Mouse (Mus musculus) heart, postnatal 0 days (tissue): ENCODE measurements around the gene Ddx24.
"Not testable (repeated sequence)": the region's sequence is repeated elsewhere in the genome, so short reads cannot be mapped to it uniquely, and the experiment has no call there.

Experiments used
- CTCF ChIP-seq: IDR thresholded peaks from 2 replicates; pipeline ENCODE4 v1.5.1; 2016; ENCODE audit warnings: antibody characterized with exemption, control low read depth, low read depth
- EP300 ChIP-seq: IDR thresholded peaks from 2 replicates; pipeline ENCODE4 v1.6.1; 2016; ENCODE audit warnings: antibody characterized with exemption, low read depth

GRCm38 (mm10) chr12:103444261-103444660 lies 18.6 kb upstream of the Ddx24 start:
- TF ChIP-seq EP300, CTCF: not testable (repeated sequence)
